Mouse (Mus musculus) heart, embryonic 10.5 days (tissue): ENCODE measurements around the gene Fgfr2. TPM values are rescaled to one million over a fixed set of nuclear protein-coding genes. Genes with fewer than 3 reads are reported as not detected.

Experiments used
- DNase-seq: peaks from one replicate; pipeline ENCODE4 v3.0.0-alpha.2; 2017; ENCODE audit warnings: low spot score
- H3K27ac ChIP-seq: fragments of 300-500 bp; sonication (generic); 2 replicates; pipeline ENCODE4 v1.5.1; 2016; ENCODE audit warnings: mild to moderate bottlenecking
- H3K27me3 ChIP-seq: fragments of 300-500 bp; sonication (generic); 2 replicates; pipeline ENCODE4 v1.6.1; 2016; ENCODE audit warnings: mild to moderate bottlenecking; ENCODE audit not compliant: poor library complexity, insufficient read depth, severe bottlenecking
- H3K36me3 ChIP-seq: fragments of 300-500 bp; sonication (generic); 2 replicates; pipeline ENCODE4 v1.6.1; 2016; ENCODE audit warnings: mild to moderate bottlenecking, moderate library complexity
- H3K4me1 ChIP-seq: fragments of 300-500 bp; sonication (generic); 2 replicates; pipeline ENCODE4 v1.6.1; 2016; ENCODE audit warnings: mild to moderate bottlenecking
- H3K4me3 ChIP-seq: fragments of 300-500 bp; sonication (generic); 2 replicates; pipeline ENCODE4 v1.5.1; 2016; ENCODE audit warnings: mild to moderate bottlenecking, moderate library complexity
- H3K9me3 ChIP-seq: fragments of 300-500 bp; sonication (generic); 2 replicates; pipeline ENCODE4 v1.6.1; 2016; ENCODE audit warnings: mild to moderate bottlenecking, moderate library complexity
- WGBS: fragments of 180-500 bp; shearing (Covaris S2); methylation state at CpG from one replicate; pipeline ENCODE4 v1.1.7; 2016; 5-methylcytosine and 5-hydroxymethylcytosine counted together
- polyA plus RNA-seq: library from polyadenylated mRNA; unstranded; fragments of >200 nt; fragmentation: Nextera tagmentation; extraction: Ambion mirVana; gene quantifications from 2 replicates; pipeline ENCODE4 v1.2.1, GENCODE M21; 2016

The Fgfr2 gene
- polyA plus RNA-seq, 1 experiment from 2014 or later: 46.6 TPM

GRCm38 (mm10) chr7:130838658-130839025, 2284.5 kb downstream of the Fgfr2 start:
- H3K27me3 ChIP-seq: peaks cover 4% of the 10 kb centered on the region; the same call in 1 of the 2 replicates
- no peaks in the 10 kb centered on the region for H3K36me3 ChIP-seq
- 78% methylated on average over 3 of the region's 3 CpGs for WGBS

GRCm38 (mm10) chr7:130837941-130838657, 2285.1 kb downstream of the Fgfr2 start:
- Histone ChIP-seq H3K27ac (peak overlapping the region; percentile 7; the same call in 1 of the 2 replicates), H3K4me3 (no peak overlapping the region), H3K9me3 (no peaks in the 10 kb centered on the region), H3K36me3 (no peaks in the 10 kb centered on the region), H3K4me1 (peaks cover 34% of the 10 kb centered on the region), H3K27me3 (peaks cover 9% of the 10 kb centered on the region; the same call in 1 of the 2 replicates)
- no peak for DNase-seq
- WGBS: 45% methylated on average over 12 of the region's 12 CpGs

More at GRCm38 (mm10) chr7:130838658-130839025, 2284.5 kb downstream of the Fgfr2 start:
- no peak overlapping the region for H3K27ac ChIP-seq
- no peaks in the 10 kb centered on the region for H3K9me3 ChIP-seq
- no peak for DNase-seq
- peaks cover 34% of the 10 kb centered on the region for H3K4me1 ChIP-seq
- H3K4me3 ChIP-seq: no peak overlapping the region

- peaks cover 34% of the 10 kb centered on the region for H3K4me1 ChIP-seq
- H3K27me3 ChIP-seq: peaks cover 9% of the 10 kb centered on the region; the same call in 1 of the 2 replicates
- no peak for DNase-seq
- no peaks in the 10 kb centered on the region for H3K9me3 ChIP-seq
- 86% methylated on average over 9 of the region's 9 CpGs for WGBS
- no peak overlapping the region for H3K27ac ChIP-seq
- H3K4me3 ChIP-seq: no peak overlapping the region
- no peaks in the 10 kb centered on the region for H3K36me3 ChIP-seq
These were observed 2287.1 kb downstream of the Fgfr2 start for GRCm38 (mm10) chr7:130836066-130836465.

DNA sequence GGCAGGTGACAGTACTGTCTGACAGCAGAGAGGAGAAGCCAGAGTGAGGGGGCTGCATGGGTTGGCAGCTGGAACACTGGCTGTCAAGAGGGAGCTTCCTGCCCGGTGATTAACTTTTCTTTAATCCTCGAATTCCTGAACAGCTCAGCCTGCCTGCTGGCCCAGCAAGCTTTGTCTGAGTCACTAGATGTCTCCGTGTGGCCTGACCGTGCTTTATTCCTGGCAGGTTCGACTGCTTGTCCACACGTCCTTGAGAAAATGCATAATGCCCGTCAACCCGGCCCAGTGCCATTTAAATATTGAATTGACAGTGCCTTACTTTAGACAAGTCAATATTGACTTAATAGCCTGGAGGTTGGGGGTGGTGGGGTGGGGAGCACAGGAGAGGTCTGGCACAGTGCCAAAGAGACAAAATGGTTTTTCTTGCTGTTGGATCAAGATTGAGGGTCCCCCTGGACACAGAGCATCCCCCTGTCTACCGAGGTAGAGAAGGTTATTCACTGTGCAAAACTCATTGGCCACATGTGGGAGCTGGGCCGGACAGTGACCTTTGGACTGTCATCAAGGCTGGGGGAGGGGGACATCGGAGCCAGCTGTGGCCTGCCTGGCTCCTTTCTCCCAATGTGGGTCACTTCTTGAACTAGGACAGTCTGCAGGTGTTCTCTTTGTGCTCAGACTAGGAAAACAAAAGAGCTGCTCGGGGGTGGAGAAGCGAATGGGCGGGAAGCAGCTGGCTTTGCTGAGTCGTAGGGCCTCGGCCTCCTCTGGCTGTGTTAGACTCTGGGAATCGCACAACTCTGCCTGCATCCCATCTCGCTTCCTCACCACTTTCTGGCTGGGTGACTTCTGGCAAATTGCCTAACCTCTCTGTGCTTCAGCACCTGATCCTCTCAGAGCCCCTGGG, 2287.9 kb downstream of the Fgfr2 start:
- Histone ChIP-seq H3K27ac (peak overlapping the region; percentile 36; the same call in 1 of the 2 replicates), H3K9me3 (no peaks in the 10 kb centered on the region)
- WGBS: 29% methylated on average over 18 of the region's 18 CpGs

DNA sequence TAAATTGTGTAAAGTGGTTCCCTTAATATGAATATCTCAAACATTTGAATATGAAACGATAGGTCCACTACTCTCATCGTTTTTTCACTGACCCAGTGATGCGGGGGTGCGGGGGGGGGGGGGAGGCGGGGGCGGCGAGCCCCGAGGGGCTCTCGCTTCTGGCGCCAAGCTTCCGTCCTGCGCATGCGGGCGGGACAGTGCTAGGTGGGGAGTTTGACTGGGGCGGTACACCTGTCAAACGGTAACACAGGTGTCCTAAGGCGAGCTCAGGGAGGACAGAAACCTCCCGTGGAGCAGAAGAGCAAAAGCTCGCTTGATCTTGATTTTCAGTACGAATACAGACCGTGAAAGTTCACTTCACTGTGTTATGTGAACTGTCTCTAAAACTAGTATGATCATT, 2288.9 kb downstream of the Fgfr2 start:
- H3K4me3 ChIP-seq: no peak overlapping the region
- DNase-seq: peak; percentile 99
- no peaks in the 10 kb centered on the region for H3K36me3 ChIP-seq
- no peaks in the 10 kb centered on the region for H3K9me3 ChIP-seq
- 27% methylated on average over 19 of the region's 21 CpGs for WGBS
- H3K27ac ChIP-seq: peak overlapping the region; percentile 36; the same call in 1 of the 2 replicates
- peaks cover 9% of the 10 kb centered on the region; the same call in 1 of the 2 replicates for H3K27me3 ChIP-seq
- H3K4me1 ChIP-seq: peaks cover 34% of the 10 kb centered on the region

More for the DNA sequence above, 2287.9 kb downstream of the Fgfr2 start:
- DNase-seq: no peak
- Histone ChIP-seq H3K27me3 (peaks cover 9% of the 10 kb centered on the region; the same call in 1 of the 2 replicates), H3K4me3 (no peak overlapping the region), H3K4me1 (peaks cover 34% of the 10 kb centered on the region), H3K36me3 (no peaks in the 10 kb centered on the region)

- DNase-seq: no peak
- no peaks in the 10 kb centered on the region for H3K9me3 ChIP-seq
- peaks cover 18% of the 10 kb centered on the region for H3K4me1 ChIP-seq
- H3K27ac ChIP-seq: no peak overlapping the region
- 85% methylated on average over 5 of the region's 5 CpGs for WGBS
- H3K36me3 ChIP-seq: no peaks in the 10 kb centered on the region
- H3K4me3 ChIP-seq: no peak overlapping the region
- peaks cover 9% of the 10 kb centered on the region; the same call in 1 of the 2 replicates for H3K27me3 ChIP-seq
These were observed 2291.6 kb downstream of the Fgfr2 start for GRCm38 (mm10) chr7:130831586-130831985.

GRCm38 (mm10) chr7:130828475-130828874, 2294.7 kb downstream of the Fgfr2 start:
- DNase-seq: no peak
- Histone ChIP-seq H3K36me3 (no peaks in the 10 kb centered on the region), H3K4me3 (no peak overlapping the region), H3K27me3 (peaks cover 4% of the 10 kb centered on the region; the same call in 1 of the 2 replicates), H3K4me1 (peaks cover 15% of the 10 kb centered on the region), H3K9me3 (no peaks in the 10 kb centered on the region), H3K27ac (no peak overlapping the region)
- 76% methylated on average over 10 of the region's 10 CpGs for WGBS

GRCm38 (mm10) chr7:130827844-130828403, 2295.2 kb downstream of the Fgfr2 start:
- no peak for DNase-seq
- Histone ChIP-seq H3K27ac (no peak overlapping the region), H3K4me3 (no peak overlapping the region), H3K4me1 (peaks cover 15% of the 10 kb centered on the region), H3K36me3 (no peaks in the 10 kb centered on the region), H3K27me3 (peaks cover 4% of the 10 kb centered on the region; the same call in 1 of the 2 replicates), H3K9me3 (no peaks in the 10 kb centered on the region)
- 86% methylated on average over 9 of the region's 9 CpGs for WGBS

GRCm38 (mm10) chr7:130827431-130827830, 2295.7 kb downstream of the Fgfr2 start:
- WGBS: 37% methylated on average over 3 of the region's 3 CpGs
- no peaks in the 10 kb centered on the region for H3K9me3 ChIP-seq
- no peaks in the 10 kb centered on the region for H3K36me3 ChIP-seq
- H3K27me3 ChIP-seq: peaks cover 8% of the 10 kb centered on the region; the same call in 1 of the 2 replicates
- DNase-seq: no peak
- peaks cover 15% of the 10 kb centered on the region for H3K4me1 ChIP-seq
- no peak overlapping the region for H3K27ac ChIP-seq
- no peak overlapping the region for H3K4me3 ChIP-seq

- Histone ChIP-seq H3K27ac (no peak overlapping the region), H3K9me3 (no peaks in the 10 kb centered on the region), H3K4me1 (peaks cover 15% of the 10 kb centered on the region), H3K4me3 (no peak overlapping the region), H3K36me3 (no peaks in the 10 kb centered on the region), H3K27me3 (peaks cover 15% of the 10 kb centered on the region; the same call in 1 of the 2 replicates)
- no peak for DNase-seq
- 60% methylated on average over 3 of the region's 3 CpGs for WGBS
These were observed 2296.8 kb downstream of the Fgfr2 start for GRCm38 (mm10) chr7:130826343-130826742.

GRCm38 (mm10) chr7:130823992-130824391, 2299.2 kb downstream of the Fgfr2 start:
- 26% methylated on average over 9 of the region's 9 CpGs for WGBS
- Histone ChIP-seq H3K9me3 (no peaks in the 10 kb centered on the region), H3K36me3 (no peaks in the 10 kb centered on the region), H3K27ac (no peak overlapping the region), H3K4me1 (peaks cover 20% of the 10 kb centered on the region), H3K4me3 (no peak overlapping the region), H3K27me3 (peaks cover 16% of the 10 kb centered on the region; the same call in 1 of the 2 replicates)
- DNase-seq: no peak

GRCm38 (mm10) chr7:130819624-130820023, 2303.5 kb downstream of the Fgfr2 start:
- Histone ChIP-seq H3K4me1 (peaks cover 16% of the 10 kb centered on the region), H3K27me3 (peaks cover 16% of the 10 kb centered on the region; the same call in 1 of the 2 replicates), H3K4me3 (no peak overlapping the region), H3K27ac (no peak overlapping the region), H3K9me3 (no peaks in the 10 kb centered on the region), H3K36me3 (no peaks in the 10 kb centered on the region)
- DNase-seq: no peak
- 68% methylated on average over 10 of the region's 10 CpGs for WGBS
